Comparison of ENCODE assay signal across 11 mouse cellular contexts in genomic region chr19:46435492-46435891, GRCm38 (mm10). TPM values are rescaled to one million over a fixed set of nuclear protein-coding genes. Genes with fewer than 3 reads are reported as not detected.
DNase-seq lines count a peak whose midpoint lies in the region; ATAC-seq and TF ChIP-seq lines count a peak whose summit lies in the region.
"Had no signal": no experiment of that assay in that cellular context is flagged by ENCODE, and none has a peak within 500 bp of the region (broad histone marks: within the 10 kb centered on the region; RNA-seq: fewer than 3 reads in every experiment).

No protein-coding gene starts in this region.

- H3K4me3 ChIP-seq in heart, postnatal 0 days (ENCODE audit: low read depth, low read length), result no peak overlapping the region
- no peak overlapping the region for H3K4me3 ChIP-seq in heart, embryonic 11.5 days (ENCODE audit: low read depth, low read length)
- no peak overlapping the region for H3K4me3 ChIP-seq in hindbrain, embryonic 16.5 days (ENCODE audit: low read length)
- H3K4me3 ChIP-seq: neural tube, embryonic 12.5 days had no signal

- ATAC-seq in heart, postnatal 0 days (ENCODE audit: insufficient read depth, low read depth), result no peak
- no peak for ATAC-seq in heart, embryonic 11.5 days (replicated peaks; ENCODE audit: insufficient number of reproducible peaks, low FRiP score, low TSS enrichment)
- no peak for ATAC-seq in hindbrain, embryonic 16.5 days

- H3K4me2 ChIP-seq in heart, postnatal 0 days (ENCODE audit: low read depth, low read length), result no peak overlapping the region
- H3K4me2 ChIP-seq in heart, embryonic 11.5 days, result no peak overlapping the region
- no peak overlapping the region for H3K4me2 ChIP-seq in hindbrain, embryonic 16.5 days (ENCODE audit: low read length)
- H3K4me2 ChIP-seq: neural tube, embryonic 12.5 days had no signal

- WGBS in heart, postnatal 0 days, result 20% methylated on average over 7 of the region's 7 CpGs
- WGBS in heart, embryonic 11.5 days (ENCODE audit: insufficient replicate concordance), result 11% methylated on average over 7 of the region's 7 CpGs
- WGBS in hindbrain, embryonic 16.5 days, result 4% methylated on average over 7 of the region's 7 CpGs

- H3K4me1 ChIP-seq in heart, postnatal 0 days (ENCODE audit: control insufficient read depth, insufficient read depth), result no peaks in the 10 kb centered on the region
- H3K4me1 ChIP-seq in heart, embryonic 11.5 days (ENCODE audit: control insufficient read depth, insufficient read depth, low read length), result no peaks in the 10 kb centered on the region
- H3K4me1 ChIP-seq in hindbrain, embryonic 16.5 days (ENCODE audit: control insufficient read depth, insufficient read depth, low read depth, low read length), result peaks cover 15% of the 10 kb centered on the region

- H3K9ac ChIP-seq in heart, postnatal 0 days (replicated peaks; ENCODE audit: low read depth, low read length), result no peak overlapping the region
- no peak overlapping the region for H3K9ac ChIP-seq in heart, embryonic 11.5 days (ENCODE audit: low read depth, low read length)
- H3K9ac ChIP-seq in hindbrain, embryonic 16.5 days (ENCODE audit: low read depth, low read length), result no peak overlapping the region
- H3K9ac ChIP-seq: neural tube, embryonic 12.5 days had no signal

- intact Hi-C loops in left cerebral cortex, postnatal 14 days (cut with DNase I), result no loop called here

- H3K27ac ChIP-seq in heart, postnatal 0 days (ENCODE audit: low read depth), result no peak overlapping the region
- no peak overlapping the region for H3K27ac ChIP-seq in heart, embryonic 11.5 days (ENCODE audit: low read depth, low read length)
- peak overlapping the region; percentile 46; the same call in 1 of the 2 replicates for H3K27ac ChIP-seq in hindbrain, embryonic 16.5 days (ENCODE audit: low read depth, low read length)
- H3K27ac ChIP-seq: neural tube, embryonic 12.5 days had no signal

- peak; percentile 39; the same call in 1 of the 2 replicates for TF ChIP-seq CTCF in heart, postnatal 0 days (IDR thresholded peaks at IDR 0.05; ENCODE audit: low read depth)

- no peaks in the 10 kb centered on the region for H3K27me3 ChIP-seq in heart, postnatal 0 days (ENCODE audit: control insufficient read depth, insufficient read depth, low read length)
- no peaks in the 10 kb centered on the region for H3K27me3 ChIP-seq in heart, embryonic 11.5 days (ENCODE audit: control insufficient read depth, insufficient read depth, low read length)
- no peaks in the 10 kb centered on the region for H3K27me3 ChIP-seq in hindbrain, embryonic 16.5 days (replicated peaks; ENCODE audit: control insufficient read depth, insufficient read depth, low read length)
- H3K27me3 ChIP-seq: neural tube, embryonic 12.5 days had no signal

- no peaks in the 10 kb centered on the region for H3K36me3 ChIP-seq in heart, postnatal 0 days (replicated peaks; ENCODE audit: control insufficient read depth, insufficient read depth, low read length)
- no peaks in the 10 kb centered on the region for H3K36me3 ChIP-seq in heart, embryonic 11.5 days (ENCODE audit: control insufficient read depth, insufficient read depth, low read length)
- no peaks in the 10 kb centered on the region for H3K36me3 ChIP-seq in hindbrain, embryonic 16.5 days (ENCODE audit: control insufficient read depth, insufficient read depth, low read length)

- no peak for TF ChIP-seq EP300 in heart, postnatal 0 days (IDR thresholded peaks at IDR 0.05; ENCODE audit: low read depth)

- no peaks in the 10 kb centered on the region for H3K9me3 ChIP-seq in heart, postnatal 0 days (replicated peaks; ENCODE audit: control insufficient read depth, low read length)
- H3K9me3 ChIP-seq in heart, embryonic 11.5 days (replicated peaks; ENCODE audit: control insufficient read depth, low read length), result no peaks in the 10 kb centered on the region
- H3K9me3 ChIP-seq in hindbrain, embryonic 16.5 days (ENCODE audit: control insufficient read depth, low read length), result no peaks in the 10 kb centered on the region
- H3K9me3 ChIP-seq: neural tube, embryonic 12.5 days had no signal

- no peak for DNase-seq in heart, postnatal 0 days (ENCODE audit: low spot score)
- peak; percentile 61 for DNase-seq in A20 (ENCODE audit: low read depth, low spot score)
- peak; percentile 22 for DNase-seq in T-cell, adult 2 months (ENCODE audit: low spot score)
- DNase-seq in right cerebral cortex, postnatal 4 days, result no peak
- no peak for DNase-seq in left cerebral cortex, postnatal 14 days (ENCODE audit: low spot score in 2 of 2)
- DNase-seq in frontal cortex, postnatal 36 days (ENCODE audit: low spot score in 2 of 2), result no peak
- DNase-seq: adrenal gland, postnatal 14 days; layer of hippocampus, postnatal 36 days had no signal

RNA-seq across cellular contexts. Expression of gene Sufu, which starts 38.8 kb away (rescaled TPM):
- 10.4 and 11.0 TPM in 2 replicates for total RNA-seq in heart, postnatal 0 days (2014; rRNA removed; ENCODE audit: low replicate concordance)
- polyA plus RNA-seq in heart, postnatal 0 days (2015; fragmentation: Nextera tagmentation; extraction: Ambion mirVana), result 9.2 and 9.5 TPM in 2 replicates
- 21.5 and 24.4 TPM in 2 replicates for polyA plus RNA-seq in heart, embryonic 11.5 days (2014; fragmentation: Nextera tagmentation; extraction: Ambion mirVana)
- polyA plus RNA-seq in hindbrain, embryonic 16.5 days (2015; fragmentation: Nextera tagmentation; extraction: Ambion mirVana), result 19.8 and 24.2 TPM in 2 replicates
- total RNA-seq in left cerebral cortex, postnatal 14 days (2021), result 10 to 100 TPM; 16.8 to 18.6 TPM

RNA-seq across cellular contexts. Expression of gene Actr1a, which starts 39.9 kb away (rescaled TPM):
- 153 and 173 TPM in 2 replicates for total RNA-seq in heart, postnatal 0 days (2014; rRNA removed; ENCODE audit: low replicate concordance)
- polyA plus RNA-seq in heart, postnatal 0 days (2015; fragmentation: Nextera tagmentation; extraction: Ambion mirVana), result 115 and 118 TPM in 2 replicates
- polyA plus RNA-seq in heart, embryonic 11.5 days (2014; fragmentation: Nextera tagmentation; extraction: Ambion mirVana), result 112 and 130 TPM in 2 replicates
- 351 and 369 TPM in 2 replicates for polyA plus RNA-seq in hindbrain, embryonic 16.5 days (2015; fragmentation: Nextera tagmentation; extraction: Ambion mirVana)
- 100 to 1,000 TPM; 217 to 220 TPM for total RNA-seq in left cerebral cortex, postnatal 14 days (2021)

Comparison
In these comparisons a context has a peak if more than half of its experiments do, and no peak if none do; other contexts are left out.
1. DNase-seq: peak in A20 (single experiment) and T-cell, adult 2 months (single experiment); none in heart, postnatal 0 days (single experiment), right cerebral cortex, postnatal 4 days (single experiment), left cerebral cortex, postnatal 14 days (0 of 2) and frontal cortex, postnatal 36 days (0 of 2).